Mouse (Mus musculus) E14TG2a.4 (cell line): Measurements from ENCODE around the gene Prkcg.
A peak's percentile ranks its signal among the peaks of the same experiment; 100 is the strongest.

Experiments
- H3K27me3 ChIP-seq: 2 replicates; pipeline ENCODE4 v1.6.1; 2014; ENCODE audit warnings: low read length, control low read depth; ENCODE audit not compliant: insufficient read depth
- H3K36me3 ChIP-seq: 2 replicates; pipeline ENCODE4 v1.6.1; 2014; ENCODE audit warnings: low read length, control low read depth; ENCODE audit not compliant: insufficient read depth
- H3K4me1 ChIP-seq: replicated peaks from 2 replicates; pipeline ENCODE4 v1.6.1; 2014; ENCODE audit warnings: low read depth, low read length, control low read depth
- H3K4me3 ChIP-seq: replicated peaks from 2 replicates; pipeline ENCODE4 v1.5.1; 2014; ENCODE audit warnings: mild to moderate bottlenecking, low read length
- H3K9me3 ChIP-seq: 2 replicates; pipeline ENCODE4 v1.6.1; 2014; ENCODE audit warnings: low read length, control low read depth
- CTCF ChIP-seq: conservative IDR thresholded peaks from 2 replicates; pipeline ENCODE4 v1.5.1; 2014; ENCODE audit warnings: low read length
- NANOG ChIP-seq: IDR thresholded peaks from 2 replicates; pipeline ENCODE4 v1.6.1; 2014; ENCODE audit warnings: borderline replicate concordance, low read length, mixed read lengths
- POU5F1 ChIP-seq: IDR thresholded peaks from 2 replicates; pipeline ENCODE4 v1.6.1; 2014; ENCODE audit warnings: low read length, borderline replicate concordance

The Prkcg gene

GRCm38 (mm10) chr7:3288976-3289970 is at the start of gene Prkcg, which contains the start of gene Myadm:
Gene Prkcg (plus strand): TSS chr7:3289179.
Gene Myadm (plus strand): TSS chr7:3289080.
- TF ChIP-seq POU5F1 = no peak
- no peak for TF ChIP-seq NANOG
- no peak for TF ChIP-seq CTCF
- Histone ChIP-seq H3K27me3 (no peaks in the 10 kb centered on the region), H3K4me3 (peak within 1 kb of the TSS; percentile 83), H3K36me3 (peaks cover 4% of the 10 kb centered on the region; the same call in 1 of the 2 replicates), H3K4me1 (peaks cover 53% of the 10 kb centered on the region), H3K9me3 (no peaks in the 10 kb centered on the region)

GRCm38 (mm10) chr7:3239193-3239592 is 49.8 kb upstream of the Prkcg start:
- no peaks in the 10 kb centered on the region for H3K27me3 ChIP-seq
- peak; percentile 55 for TF ChIP-seq CTCF
- TF ChIP-seq POU5F1 = no peak
- TF ChIP-seq NANOG = no peak

GRCm38 (mm10) chr7:3260701-3261100 is 28.3 kb upstream of the Prkcg start:
- no peak overlapping the region for H3K4me3 ChIP-seq
- TF ChIP-seq POU5F1 (no peak), NANOG (no peak), CTCF (no peak)
- H3K4me1 ChIP-seq = peaks cover 38% of the 10 kb centered on the region

More at GRCm38 (mm10) chr7:3239193-3239592, 49.8 kb upstream of the Prkcg start:
- H3K36me3 ChIP-seq = no peaks in the 10 kb centered on the region
- H3K9me3 ChIP-seq = no peaks in the 10 kb centered on the region
- no peak overlapping the region for H3K4me3 ChIP-seq
- peaks cover 25% of the 10 kb centered on the region for H3K4me1 ChIP-seq

GRCm38 (mm10) chr7:3261446-3261845 is 27.5 kb upstream of the Prkcg start:
- peaks cover 44% of the 10 kb centered on the region for H3K4me1 ChIP-seq
- H3K27me3 ChIP-seq = peaks cover 12% of the 10 kb centered on the region
- TF ChIP-seq POU5F1 (no peak), NANOG (no peak), CTCF (no peak)
- H3K9me3 ChIP-seq = no peaks in the 10 kb centered on the region
- no peaks in the 10 kb centered on the region for H3K36me3 ChIP-seq
- H3K4me3 ChIP-seq = no peak overlapping the region

More at GRCm38 (mm10) chr7:3260701-3261100, 28.3 kb upstream of the Prkcg start:
- Histone ChIP-seq H3K9me3 (no peaks in the 10 kb centered on the region), H3K27me3 (peaks cover 12% of the 10 kb centered on the region), H3K36me3 (no peaks in the 10 kb centered on the region)

- TF ChIP-seq POU5F1 (no peak), CTCF (peak; percentile 98), NANOG (no peak)
- Histone ChIP-seq H3K36me3 (no peaks in the 10 kb centered on the region), H3K27me3 (peaks cover 12% of the 10 kb centered on the region), H3K9me3 (no peaks in the 10 kb centered on the region), H3K4me1 (peaks cover 57% of the 10 kb centered on the region), H3K4me3 (no peak overlapping the region)
Measured at GRCm38 (mm10) chr7:3262789-3263188, 26.2 kb upstream of the Prkcg start.

- Histone ChIP-seq H3K4me3 (peak overlapping the region; percentile 80), H3K4me1 (peaks cover 75% of the 10 kb centered on the region), H3K9me3 (no peaks in the 10 kb centered on the region), H3K27me3 (peaks cover 12% of the 10 kb centered on the region), H3K36me3 (no peaks in the 10 kb centered on the region)
- TF ChIP-seq POU5F1 (no peak), NANOG (no peak), CTCF (no peak)
Measured at GRCm38 (mm10) chr7:3264390-3265022, 24.5 kb upstream of the Prkcg start.

GRCm38 (mm10) chr7:3265311-3265710 is 23.7 kb upstream of the Prkcg start:
- Histone ChIP-seq H3K4me3 (peak overlapping the region; percentile 80), H3K36me3 (no peaks in the 10 kb centered on the region), H3K9me3 (no peaks in the 10 kb centered on the region), H3K4me1 (peaks cover 76% of the 10 kb centered on the region), H3K27me3 (peaks cover 12% of the 10 kb centered on the region)
- TF ChIP-seq NANOG (no peak), POU5F1 (no peak), CTCF (no peak)

GRCm38 (mm10) chr7:3267261-3267660 is 21.7 kb upstream of the Prkcg start:
- no peak overlapping the region for H3K4me3 ChIP-seq
- peaks cover 12% of the 10 kb centered on the region for H3K27me3 ChIP-seq
- H3K9me3 ChIP-seq = no peaks in the 10 kb centered on the region
- H3K36me3 ChIP-seq = no peaks in the 10 kb centered on the region
- TF ChIP-seq CTCF (no peak), NANOG (peak; percentile 71), POU5F1 (no peak)
- peaks cover 67% of the 10 kb centered on the region for H3K4me1 ChIP-seq
